Mouse (Mus musculus) macrophage (primary cell): ENCODE data around the gene Hoxd10. TPM values are rescaled to one million over a fixed set of nuclear protein-coding genes. Genes with fewer than 3 reads are reported as not detected.

Experiments
- H3K27ac ChIP-seq: fragments of 350-480 bp; formaldehyde crosslinking; 2 replicates; pipeline ENCODE4 v1.9.0; 2021
- H3K36me3 ChIP-seq: fragments of 350-480 bp; formaldehyde crosslinking; 2 replicates; pipeline ENCODE4 v1.9.0; 2021; ENCODE audit errors: inconsistent target
- H3K4me3 ChIP-seq: fragments of 350-480 bp; formaldehyde crosslinking; 2 replicates; pipeline ENCODE4 v1.9.0; 2021; ENCODE audit errors: inconsistent target
- H3K79me2 ChIP-seq: fragments of 350-480 bp; formaldehyde crosslinking; 2 replicates; pipeline ENCODE4 v1.9.0; 2021; ENCODE audit errors: inconsistent target
- WGBS: methylation state at CpG from one replicate; pipeline ENCODE4 v1.1.7; 2026; ENCODE audit warnings: inconsistent platforms; ENCODE audit not compliant: missing documents; 5-methylcytosine and 5-hydroxymethylcytosine counted together
- polyA plus RNA-seq: library from polyadenylated mRNA; stranded (reverse); fragments of 250-400 nt; gene quantifications from 3 replicates; pipeline ENCODE4 v1.2.4, GENCODE M21; 2018; ENCODE audit warnings: inconsistent platforms

Gene Hoxd10
- polyA plus RNA-seq, 1 experiment from 2014 or later, result not detected

GRCm38 (mm10) chr2:74714881-74715280 lies 23.2 kb downstream of the Hoxd10 start:
- no peak overlapping the region for H3K4me3 ChIP-seq
- no peak overlapping the region for H3K27ac ChIP-seq
- 6% methylated on average over 14 of the region's 14 CpGs for WGBS
- no peaks in the 10 kb centered on the region for H3K36me3 ChIP-seq
- H3K79me2 ChIP-seq, result no peaks in the 10 kb centered on the region

DNA sequence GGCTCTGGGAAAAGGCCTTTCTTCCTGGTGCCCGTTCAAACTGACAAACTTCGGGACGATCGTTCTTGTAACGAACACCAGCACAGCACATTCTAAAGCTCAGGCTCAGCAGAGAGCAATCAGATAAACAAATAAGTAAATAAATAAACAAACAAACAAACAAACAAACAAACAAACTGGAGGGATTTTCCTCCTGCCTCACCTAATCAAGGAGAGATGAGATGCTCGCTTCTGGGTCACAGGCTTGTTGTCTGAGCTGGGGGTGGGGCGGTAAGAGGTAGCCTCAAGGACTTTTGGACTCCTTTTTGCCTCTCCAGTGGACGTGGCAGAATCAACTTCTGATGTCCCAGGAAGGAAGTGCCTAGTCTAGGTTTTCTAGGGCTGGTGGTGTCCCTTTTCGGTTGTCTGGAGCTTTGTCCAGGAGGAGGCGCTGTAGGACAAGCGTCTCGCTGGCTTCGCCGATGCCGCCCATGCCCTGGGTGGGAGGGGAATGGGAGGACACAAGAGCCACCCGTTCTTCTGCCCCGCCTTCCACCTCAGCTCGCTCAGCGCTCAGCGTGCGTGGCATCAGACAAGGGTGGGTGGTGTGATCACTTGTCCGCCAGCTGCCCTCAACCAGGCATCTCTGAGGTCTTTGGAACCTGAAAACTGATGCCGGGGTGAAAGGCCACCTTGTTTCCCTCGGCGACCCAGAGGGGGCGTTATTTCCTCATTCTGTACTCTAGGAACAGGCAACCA lies 23.9 kb downstream of the Hoxd10 start:
- H3K79me2 ChIP-seq, result no peaks in the 10 kb centered on the region
- H3K36me3 ChIP-seq, result no peaks in the 10 kb centered on the region
- no peak overlapping the region for H3K4me3 ChIP-seq
- 3% methylated on average over 24 of the region's 26 CpGs for WGBS
- H3K27ac ChIP-seq, result no peak overlapping the region

DNA sequence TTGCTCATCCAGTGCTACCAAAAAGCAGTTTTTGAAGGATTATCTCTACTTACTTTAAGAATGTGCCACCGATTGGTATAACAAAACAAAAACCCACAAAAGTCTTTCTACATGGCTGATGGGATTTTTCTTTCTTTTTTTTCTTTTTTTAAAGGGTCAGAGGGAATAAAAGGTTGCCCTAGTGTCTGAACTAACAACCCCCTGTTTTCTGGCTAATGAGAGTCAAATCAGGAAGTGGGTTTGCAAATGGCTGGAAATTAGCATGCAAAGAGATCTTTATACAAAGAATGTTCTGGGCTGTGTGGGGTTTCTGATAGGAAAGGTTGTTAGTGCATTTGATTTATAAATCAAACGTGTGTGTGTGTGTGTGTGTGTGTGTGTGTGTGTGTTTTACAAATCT lies 28.7 kb downstream of the Hoxd10 start:
- H3K79me2 ChIP-seq, result no peaks in the 10 kb centered on the region
- WGBS, result 43% methylated on average over 2 of the region's 2 CpGs
- H3K27ac ChIP-seq, result no peak overlapping the region
- no peaks in the 10 kb centered on the region for H3K36me3 ChIP-seq
- no peak overlapping the region for H3K4me3 ChIP-seq

DNA sequence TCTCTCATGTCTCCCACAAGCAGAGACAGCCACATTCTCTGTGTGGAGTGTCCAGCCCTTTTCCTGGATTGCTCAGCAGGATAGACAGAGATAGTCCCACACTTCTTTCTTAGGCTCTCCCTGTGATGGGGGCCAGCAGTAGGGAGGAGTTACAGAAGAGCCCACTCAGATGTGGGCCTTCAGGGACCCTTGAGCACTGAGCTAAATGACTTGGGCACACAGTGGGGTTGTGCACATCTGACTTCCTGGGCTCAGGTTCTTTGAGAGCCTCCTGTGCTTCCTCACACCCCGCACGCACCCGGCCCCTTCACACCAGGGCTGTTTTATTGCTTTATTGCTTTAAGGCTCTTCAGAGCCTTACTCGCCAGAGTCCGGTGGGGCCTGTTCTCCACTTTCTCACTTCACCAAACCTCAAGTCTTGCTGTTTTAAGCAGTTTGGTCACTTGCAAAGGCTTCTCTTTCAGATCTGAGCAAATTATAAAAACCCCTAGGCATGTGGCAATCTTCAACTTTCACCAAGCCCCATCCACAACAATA lies 29.3 kb downstream of the Hoxd10 start:
- Histone ChIP-seq H3K79me2 (no peaks in the 10 kb centered on the region), H3K27ac (no peak overlapping the region), H3K36me3 (no peaks in the 10 kb centered on the region), H3K4me3 (no peak overlapping the region)
- 65% methylated on average over 5 of the region's 5 CpGs for WGBS

- no peak overlapping the region for H3K27ac ChIP-seq
- no peaks in the 10 kb centered on the region for H3K79me2 ChIP-seq
- WGBS, result 17% methylated on average over 6 of the region's 6 CpGs
- no peaks in the 10 kb centered on the region for H3K36me3 ChIP-seq
- no peak overlapping the region for H3K4me3 ChIP-seq
These were observed 30.2 kb downstream of the Hoxd10 start for GRCm38 (mm10) chr2:74721882-74722281.

- H3K36me3 ChIP-seq, result no peaks in the 10 kb centered on the region
- no peak overlapping the region for H3K27ac ChIP-seq
- no peak overlapping the region for H3K4me3 ChIP-seq
- 35% methylated on average over 8 of the region's 8 CpGs for WGBS
- no peaks in the 10 kb centered on the region for H3K79me2 ChIP-seq
These were observed 31.2 kb downstream of the Hoxd10 start for GRCm38 (mm10) chr2:74722949-74723348.

- H3K79me2 ChIP-seq, result no peaks in the 10 kb centered on the region
- H3K4me3 ChIP-seq, result no peak overlapping the region
- 65% methylated on average over 7 of the region's 7 CpGs for WGBS
- H3K36me3 ChIP-seq, result no peaks in the 10 kb centered on the region
- no peak overlapping the region for H3K27ac ChIP-seq
These were observed 32.7 kb downstream of the Hoxd10 start for GRCm38 (mm10) chr2:74724244-74725015.

- WGBS, result 82% methylated on average over 17 of the region's 17 CpGs
- Histone ChIP-seq H3K79me2 (no peaks in the 10 kb centered on the region), H3K36me3 (no peaks in the 10 kb centered on the region), H3K27ac (no peak overlapping the region), H3K4me3 (no peak overlapping the region)
These were observed 33.4 kb downstream of the Hoxd10 start for GRCm38 (mm10) chr2:74725171-74725570.

DNA sequence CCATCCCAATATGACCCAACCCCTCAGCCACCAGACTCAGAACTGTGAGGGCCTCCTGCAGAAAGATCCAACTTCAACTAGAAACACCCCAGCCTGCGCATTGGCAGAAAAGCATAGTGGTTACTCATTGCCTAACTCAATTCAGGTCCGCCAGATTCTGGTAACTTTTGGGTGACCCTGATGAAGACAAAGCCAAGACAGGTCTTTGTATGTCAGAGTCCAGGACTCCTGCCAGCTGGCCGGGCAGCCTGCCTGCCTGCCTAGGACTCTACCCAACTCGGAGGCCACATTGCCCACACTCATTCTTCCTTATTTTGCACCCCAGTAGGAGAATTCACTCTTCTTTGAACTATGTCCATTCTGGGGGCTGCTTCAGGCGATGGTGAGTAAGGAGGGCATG lies 34.8 kb downstream of the Hoxd10 start, which contains the start of gene Gm28230:
Gene Gm28230, plus strand, starts transcription at position 178 of the 400 bp plus-strand sequence.
- no peaks in the 10 kb centered on the region for H3K36me3 ChIP-seq
- H3K27ac ChIP-seq, result no peak within 1 kb of the TSS
- no peaks in the 10 kb centered on the region for H3K79me2 ChIP-seq
- 57% methylated on average over 5 of the region's 5 CpGs for WGBS
- H3K4me3 ChIP-seq, result no peak within 1 kb of the TSS

GRCm38 (mm10) chr2:74726973-74727639 lies 35.4 kb downstream of the Hoxd10 start:
- Histone ChIP-seq H3K27ac (no peak overlapping the region), H3K36me3 (no peaks in the 10 kb centered on the region), H3K4me3 (no peak overlapping the region), H3K79me2 (no peaks in the 10 kb centered on the region)
- 11% methylated on average over 43 of the region's 43 CpGs for WGBS

DNA sequence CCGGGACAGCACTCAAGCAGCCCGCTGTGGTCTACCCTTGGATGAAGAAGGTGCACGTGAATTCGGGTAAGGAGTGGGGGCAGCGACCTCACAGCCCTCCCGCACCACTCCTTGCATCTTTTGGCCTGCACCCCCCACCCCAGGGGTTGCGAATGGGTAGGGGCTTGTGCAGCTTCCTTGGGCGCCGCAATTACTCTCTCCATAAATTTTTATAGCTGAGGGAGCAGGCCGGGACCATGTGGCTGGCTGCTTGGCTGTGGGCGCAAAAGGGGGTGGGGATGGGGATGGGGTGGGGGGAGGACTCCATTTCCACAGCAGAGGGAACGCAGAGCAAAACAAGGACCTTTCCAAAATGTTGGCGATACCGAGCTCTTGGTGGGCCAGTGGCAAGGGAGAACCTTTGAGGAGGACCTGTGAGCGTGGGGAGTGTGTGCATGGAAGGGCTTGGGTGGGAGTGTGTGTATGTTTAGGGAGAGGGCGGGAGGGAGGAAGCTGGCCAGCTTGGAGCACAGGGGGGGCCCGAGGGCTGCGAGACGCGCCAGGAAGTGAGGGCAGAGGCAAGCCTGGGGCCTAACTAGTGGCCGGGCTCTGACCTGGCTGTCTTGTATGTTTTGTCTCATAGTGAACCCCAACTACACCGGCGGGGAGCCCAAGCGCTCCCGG lies 36.0 kb downstream of the Hoxd10 start:
- Histone ChIP-seq H3K4me3 (no peak overlapping the region), H3K27ac (no peak overlapping the region), H3K36me3 (no peaks in the 10 kb centered on the region), H3K79me2 (no peaks in the 10 kb centered on the region)
- WGBS, result 22% methylated on average over 25 of the region's 25 CpGs

- WGBS, result 71% methylated on average over 12 of the region's 13 CpGs
- Histone ChIP-seq H3K79me2 (no peaks in the 10 kb centered on the region), H3K4me3 (no peak overlapping the region), H3K36me3 (no peaks in the 10 kb centered on the region), H3K27ac (no peak overlapping the region)
These were observed 36.6 kb downstream of the Hoxd10 start for GRCm38 (mm10) chr2:74728303-74728680.

DNA sequence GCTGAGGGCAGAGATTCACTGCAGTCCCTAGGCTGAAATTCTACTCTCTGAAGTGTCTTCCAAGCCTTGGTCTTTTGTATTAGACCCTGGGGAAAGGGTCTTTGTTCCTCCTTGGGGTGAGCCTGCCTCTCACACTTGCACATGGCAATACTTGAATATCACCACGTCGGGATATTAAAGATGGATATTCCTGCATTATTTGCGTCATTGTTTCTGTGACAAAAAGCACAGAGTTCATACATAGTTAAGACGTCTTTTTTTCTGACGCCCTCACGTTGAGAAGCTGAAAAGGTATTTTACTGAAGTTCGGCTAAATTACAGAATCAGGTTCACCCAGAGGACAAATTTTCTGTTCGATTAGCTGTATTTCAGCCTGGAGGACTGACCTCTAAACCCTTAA lies 38.6 kb downstream of the Hoxd10 start:
- 78% methylated on average over 8 of the region's 8 CpGs for WGBS
- no peak overlapping the region for H3K27ac ChIP-seq

DNA sequence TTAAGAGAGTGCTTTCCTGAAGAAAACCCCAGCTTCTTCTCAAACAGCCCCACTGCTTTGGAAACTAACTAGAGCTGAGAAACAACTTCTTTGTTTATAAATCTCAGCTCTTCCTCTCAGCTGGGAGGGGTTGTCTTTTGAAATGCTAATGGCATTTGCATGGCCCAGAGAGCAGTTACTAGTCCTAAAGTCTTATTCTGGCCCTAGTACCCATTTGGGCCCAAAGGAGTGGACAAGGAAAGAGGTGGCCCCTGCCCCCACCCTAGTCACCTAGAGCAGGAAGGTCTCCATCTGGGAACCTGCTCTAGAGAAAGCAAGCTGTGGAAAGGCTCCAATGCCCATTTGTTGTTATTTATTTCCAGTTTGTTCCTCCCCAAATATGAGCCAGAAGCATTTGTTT lies 39.3 kb downstream of the Hoxd10 start:
- Histone ChIP-seq H3K4me3 (no peak overlapping the region), H3K79me2 (no peaks in the 10 kb centered on the region), H3K27ac (no peak overlapping the region), H3K36me3 (no peaks in the 10 kb centered on the region)

More for the DNA sequence above, 38.6 kb downstream of the Hoxd10 start:
- no peaks in the 10 kb centered on the region for H3K36me3 ChIP-seq
- H3K4me3 ChIP-seq, result no peak overlapping the region
- H3K79me2 ChIP-seq, result no peaks in the 10 kb centered on the region
